Mouse (Mus musculus) 3T3-L1 (cell line): ENCODE data around the gene Krtap2-4.
A peak's percentile ranks its signal among the peaks of the same experiment; 100 is the strongest.
"Not testable (repeated sequence)": the region's sequence is repeated elsewhere in the genome, so short reads cannot be mapped to it uniquely, and the experiment has no call there.

ENCODE experiments used
- DNase-seq: peaks from one replicate; pipeline ENCODE4 v3.0.0-alpha.2; 2015; ENCODE audit warnings: low read depth, low spot score

The Krtap2-4 gene

GRCm38 (mm10) chr11:99614796-99615363, at the start of gene Krtap2-4:
TSS of gene Krtap2-4 (minus strand) at chr11:99614846.
- peak; percentile 78 for DNase-seq

DNA sequence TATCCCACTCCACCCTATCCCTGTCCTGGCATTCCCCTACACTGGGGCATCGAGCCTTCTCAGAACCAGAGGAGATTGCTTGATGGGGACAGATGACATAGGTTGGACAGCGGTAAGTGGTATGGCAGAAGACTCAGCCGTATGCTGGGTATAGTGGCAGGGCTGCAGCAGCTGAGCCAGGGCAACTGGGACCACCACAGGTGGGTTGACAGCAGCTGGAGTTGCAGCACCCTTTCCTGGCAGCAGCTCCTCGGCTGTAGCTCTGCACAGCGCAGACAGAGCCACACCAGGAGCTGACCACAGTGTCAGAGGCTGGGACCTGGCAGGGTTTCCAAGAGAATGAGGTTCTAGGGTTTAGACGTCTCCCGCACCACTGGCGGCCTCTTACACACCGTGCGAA, 48.2 kb upstream of the Krtap2-4 start:
- no peak for DNase-seq

DNA sequence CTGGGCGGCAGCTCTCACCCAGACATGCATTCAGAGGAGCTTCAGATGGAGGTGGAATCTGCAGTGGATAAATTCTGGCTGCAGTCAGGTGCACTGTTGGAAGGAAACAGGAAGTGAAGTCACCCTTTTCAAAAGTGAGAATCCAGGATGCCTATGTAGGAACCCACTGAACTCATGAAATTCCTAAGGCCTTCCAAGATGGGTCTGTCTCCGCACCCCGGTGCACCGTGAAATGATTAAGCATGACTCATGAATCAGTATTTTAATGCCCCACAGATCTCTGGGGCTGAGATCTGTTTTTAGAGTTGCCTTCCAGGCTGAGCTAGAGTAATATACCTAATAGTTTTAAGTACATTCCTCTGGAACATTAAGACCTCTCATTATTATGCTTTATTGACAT, 44.6 kb upstream of the Krtap2-4 start:
- peak; percentile 90 for DNase-seq

DNA sequence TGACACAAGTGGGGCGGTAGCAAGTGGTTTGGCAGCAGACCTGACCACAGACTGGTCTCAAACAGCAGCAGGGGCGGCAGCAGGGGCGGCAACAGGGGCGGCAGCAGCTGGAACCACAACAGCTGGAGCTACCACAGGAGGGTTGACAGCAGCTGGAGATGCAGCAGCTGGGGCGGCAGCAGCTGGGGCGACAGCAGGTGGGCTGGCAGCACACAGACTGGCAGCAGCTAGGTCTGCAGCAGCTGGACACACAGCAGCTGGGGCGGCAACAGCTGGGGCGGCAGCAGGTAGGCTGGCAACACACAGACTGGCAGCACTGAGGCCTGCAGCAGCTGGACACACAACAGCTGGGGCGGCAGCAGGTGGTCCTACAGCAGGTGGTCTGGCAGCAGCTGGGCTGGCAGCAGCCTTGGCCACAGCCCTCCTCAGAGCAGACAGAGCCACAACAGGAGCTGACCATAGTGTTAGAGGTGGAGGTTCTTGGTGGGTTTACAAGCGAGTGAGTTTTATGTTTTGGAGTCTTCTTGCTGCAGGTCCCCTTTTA, 43.9 kb upstream of the Krtap2-4 start, which contains the start of gene Gm11563:
Gene Gm11563 (minus strand): TSS at position 494 of the 544 bp plus-strand sequence.
- peak; percentile 23 for DNase-seq

GRCm38 (mm10) chr11:99657051-99657450, 42.4 kb upstream of the Krtap2-4 start:
- no peak for DNase-seq

- DNase-seq, result no peak
These were observed 35.5 kb upstream of the Krtap2-4 start, which contains the start of gene Gm11555 for GRCm38 (mm10) chr11:99650136-99650535. TSS of gene Gm11555 (minus strand) at chr11:99650236.

DNA sequence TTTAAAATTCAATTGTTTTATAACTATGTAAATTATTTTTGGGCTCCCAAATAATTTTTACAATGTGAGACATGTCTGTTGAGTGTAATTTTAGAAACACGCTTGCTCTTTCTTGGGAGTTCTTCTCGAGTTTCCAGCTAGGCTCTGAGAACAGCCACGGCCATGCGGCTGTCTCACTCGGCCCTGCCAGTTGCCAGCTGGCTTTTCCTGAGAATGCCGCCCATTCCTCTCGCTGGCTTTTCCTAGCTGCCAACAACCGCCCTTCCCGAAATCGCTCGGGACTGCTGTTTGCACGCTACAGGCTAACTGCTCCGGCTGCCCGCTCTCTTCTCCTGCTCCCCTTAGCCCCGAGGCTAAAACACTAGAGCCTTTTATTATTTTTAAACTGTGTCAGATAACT, 31.8 kb upstream of the Krtap2-4 start:
- DNase-seq, result no peak

GRCm38 (mm10) chr11:99644351-99644750, 29.7 kb upstream of the Krtap2-4 start:
- no peak for DNase-seq

DNA sequence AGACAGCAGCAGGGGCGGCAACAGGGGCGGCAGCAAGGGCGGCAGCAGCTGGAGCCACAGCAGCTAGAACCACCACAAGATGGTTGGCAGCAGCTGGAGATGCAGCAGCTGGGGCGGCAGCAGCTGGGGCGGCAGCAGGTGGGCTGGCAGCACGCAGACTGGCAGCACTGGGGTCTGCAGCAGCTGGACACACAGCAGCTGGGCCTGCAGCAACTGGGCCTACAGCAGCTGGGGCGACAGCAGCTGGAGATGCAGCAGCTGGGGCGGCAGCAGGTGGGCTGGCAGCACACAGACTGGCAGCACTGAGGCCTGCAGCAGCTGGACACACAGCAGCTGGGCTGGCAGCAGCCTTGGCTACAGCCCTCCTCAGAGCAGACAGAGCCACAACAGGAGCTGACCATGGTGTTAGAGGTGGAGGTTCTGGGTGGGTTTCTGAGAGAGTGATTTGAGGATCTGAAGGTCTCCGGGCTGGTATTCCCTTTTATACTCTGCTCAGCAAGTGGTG, 29.0 kb upstream of the Krtap2-4 start, which contains the start of gene Krtap4-7:
Gene Krtap4-7 (minus strand): TSS at position 455 of the 505 bp plus-strand sequence.
- DNase-seq, result not testable (repeated sequence)

GRCm38 (mm10) chr11:99640926-99641325, 26.3 kb upstream of the Krtap2-4 start:
- peak; percentile 71 for DNase-seq

DNA sequence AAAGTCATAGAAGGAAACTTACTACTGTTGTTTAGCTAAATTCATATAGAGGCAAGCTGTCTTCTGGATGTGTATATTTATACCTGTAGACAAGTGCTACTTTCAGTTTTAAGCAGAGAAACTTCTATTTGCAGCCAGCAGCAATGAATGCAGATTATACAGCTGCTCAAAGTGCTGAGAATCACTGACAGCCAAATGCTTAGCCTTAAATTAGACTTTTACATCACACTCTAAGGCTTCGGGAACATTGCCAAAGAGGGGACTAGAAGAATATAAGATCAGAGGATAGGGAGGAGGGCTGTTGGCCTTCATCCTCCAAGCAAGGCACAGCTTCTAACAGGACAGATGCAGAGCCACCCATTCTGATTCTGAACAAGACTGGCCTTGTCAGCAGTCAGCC, 22.4 kb upstream of the Krtap2-4 start:
- DNase-seq, result no peak

DNA sequence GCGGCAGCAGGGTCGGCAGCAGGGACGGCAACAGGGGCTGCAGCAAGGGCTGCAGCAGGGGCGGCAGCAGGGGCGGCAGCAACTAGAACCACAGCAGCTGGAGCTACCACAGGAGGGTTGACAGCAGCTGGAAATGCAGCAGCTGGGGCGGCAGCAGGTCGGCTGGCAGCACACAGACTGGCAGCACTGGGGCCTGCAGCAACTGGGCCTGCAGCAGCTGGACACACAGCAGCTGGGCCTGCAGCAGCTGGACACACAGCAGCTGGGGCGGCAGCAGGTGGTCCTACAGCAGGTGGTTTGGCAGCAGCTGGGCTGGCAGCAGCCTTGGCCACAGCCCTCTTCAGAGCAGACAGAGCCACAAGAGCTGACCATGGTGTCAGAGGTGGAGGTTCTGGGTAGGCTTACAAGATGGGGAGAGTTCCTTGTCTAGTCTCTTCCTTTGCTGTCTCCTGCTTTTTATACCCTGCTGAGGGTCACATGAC, 20.0 kb upstream of the Krtap2-4 start, which contains the start of gene Krtap4-2:
Gene Krtap4-2 (minus strand): TSS at position 432 of the 482 bp plus-strand sequence.
- no peak for DNase-seq

- no peak for DNase-seq
These were observed 18.6 kb upstream of the Krtap2-4 start for GRCm38 (mm10) chr11:99633293-99633692.

GRCm38 (mm10) chr11:99630890-99631289, 16.2 kb upstream of the Krtap2-4 start:
- no peak for DNase-seq

DNA sequence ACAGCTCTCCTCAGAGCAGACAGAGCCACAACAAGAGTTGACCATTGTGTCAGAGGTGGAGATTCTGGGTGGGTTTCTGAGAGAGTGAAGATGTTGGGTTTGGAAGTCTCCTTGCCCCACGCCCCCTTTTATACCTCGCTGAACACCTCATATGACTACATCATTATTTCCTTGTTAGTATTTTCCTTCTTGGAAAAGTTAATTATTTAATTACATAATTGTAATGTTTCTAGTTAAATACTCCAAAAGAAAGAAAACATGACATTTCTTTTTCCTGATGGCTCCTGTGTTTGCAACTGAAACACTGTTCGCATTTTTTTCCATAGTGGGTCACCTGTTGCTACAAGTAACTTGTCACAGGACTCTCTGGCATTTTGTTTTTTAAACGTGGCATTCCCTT, 13.5 kb upstream of the Krtap2-4 start, which contains the start of gene Krtap4-1:
Gene Krtap4-1 (minus strand): TSS at position 101 of the 400 bp plus-strand sequence.
- DNase-seq, result no peak

GRCm38 (mm10) chr11:99620335-99620734, 5.7 kb upstream of the Krtap2-4 start, which contains the start of gene Gm11562:
TSS of gene Gm11562 (minus strand) at chr11:99620435.
- DNase-seq, result no peak

- not testable (repeated sequence) for DNase-seq
These were observed 4.6 kb downstream of the Krtap2-4 start, which contains the start of gene Gm11937 for GRCm38 (mm10) chr11:99610089-99610488. TSS of gene Gm11937 (minus strand) at chr11:99610189.

DNA sequence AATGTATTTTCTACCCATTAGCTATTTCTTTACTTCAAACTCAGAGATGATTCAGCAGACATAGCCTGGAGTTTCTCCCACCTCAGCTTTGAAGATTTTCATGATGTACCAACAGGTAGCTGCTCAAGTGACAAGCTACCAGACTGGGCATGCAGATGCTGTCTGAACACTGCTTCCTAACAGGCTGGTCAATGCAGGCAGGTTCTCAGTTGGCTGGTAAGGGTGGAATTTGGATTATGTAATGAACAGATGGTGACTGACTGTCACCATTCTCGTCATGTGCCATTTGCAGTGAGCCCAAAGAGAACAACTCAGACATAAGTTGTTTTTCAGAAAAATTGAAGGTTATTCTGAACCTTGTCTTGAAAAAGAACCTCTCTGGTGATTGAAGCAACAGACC, 5.5 kb downstream of the Krtap2-4 start:
- no peak for DNase-seq

- not testable (repeated sequence) for DNase-seq
These were observed 11.4 kb downstream of the Krtap2-4 start, which contains the start of gene Gm11938 for GRCm38 (mm10) chr11:99603208-99603607. TSS of gene Gm11938 (minus strand) at chr11:99603308.

DNA sequence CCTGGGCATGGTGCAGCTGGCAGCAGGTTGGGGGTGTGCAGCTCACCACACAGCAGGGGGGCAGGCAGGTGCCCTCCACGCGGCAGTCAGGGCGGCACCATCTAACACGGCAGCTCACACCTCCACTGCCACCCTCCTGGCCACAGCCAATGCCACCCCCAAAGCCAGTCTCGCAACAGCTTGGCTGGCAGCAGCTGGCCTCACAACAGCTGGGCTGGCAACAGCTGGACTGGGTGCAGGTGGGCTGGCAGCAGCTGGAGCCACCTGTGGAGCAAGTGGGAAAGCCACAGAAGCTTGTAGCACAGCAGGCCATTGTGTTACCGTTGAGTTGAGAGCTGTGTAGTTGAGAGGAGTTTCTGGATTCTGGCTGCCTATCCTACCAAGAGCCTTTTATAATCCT, 16.9 kb downstream of the Krtap2-4 start, which contains the start of gene Krtap9-3:
Gene Krtap9-3 (minus strand): TSS at position 364 of the 400 bp plus-strand sequence.
- DNase-seq, result not testable (repeated sequence)

DNA sequence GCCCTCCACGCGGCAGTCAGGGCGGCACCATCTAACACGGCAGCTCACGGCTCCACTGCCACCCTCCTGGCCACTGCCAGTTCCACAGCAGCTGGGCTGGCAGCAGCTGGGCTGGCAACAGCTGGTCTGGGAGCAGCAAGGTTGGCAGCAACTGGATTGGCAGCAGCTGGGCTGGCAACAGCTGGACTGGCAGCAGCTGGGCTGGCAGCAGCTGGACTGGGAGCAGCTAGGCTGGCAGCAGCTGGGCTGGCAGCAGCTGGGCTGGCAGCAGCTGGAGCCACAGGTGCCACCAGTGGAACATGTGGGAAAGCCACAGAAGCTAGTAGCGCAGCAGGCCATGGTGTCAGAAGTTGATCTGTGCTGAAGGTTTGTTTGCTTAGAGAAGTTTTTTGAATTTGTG, 23.7 kb downstream of the Krtap2-4 start, which contains the start of gene Krtap1-3:
Gene Krtap1-3 (minus strand): TSS at position 359 of the 400 bp plus-strand sequence.
- no peak for DNase-seq

DNA sequence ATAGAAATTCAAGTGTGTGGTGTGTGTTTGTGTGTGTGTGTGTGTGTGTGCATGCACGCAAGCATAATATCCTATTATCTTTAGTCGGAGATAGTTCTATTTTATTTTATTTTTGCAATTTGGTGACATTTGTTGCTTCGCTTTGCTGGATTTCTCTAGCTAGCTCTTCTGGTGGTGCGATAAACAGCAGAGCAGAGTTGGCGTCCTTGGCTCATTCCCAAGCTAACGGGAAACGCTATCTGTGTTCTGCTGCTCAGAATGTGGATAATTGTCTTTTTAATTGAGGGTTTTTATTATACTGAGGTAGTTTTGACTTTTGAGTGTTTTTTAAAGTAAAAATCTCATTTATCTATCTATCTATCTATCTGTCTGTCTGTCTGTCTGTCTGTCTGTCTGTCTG, 29.6 kb downstream of the Krtap2-4 start:
- DNase-seq, result no peak
